Mouse (Mus musculus) liver, embryonic 14.5 days (tissue): ENCODE data around the gene Snx8.

Experiments
- CTCF ChIP-seq: IDR thresholded peaks from 2 replicates; pipeline ENCODE4 v1.5.1; 2016; ENCODE audit warnings: antibody characterized with exemption, low read depth, control low read depth
- EP300 ChIP-seq: IDR thresholded peaks from 2 replicates; pipeline ENCODE4 v1.6.1; 2016; ENCODE audit warnings: antibody characterized with exemption, low read depth

DNA sequence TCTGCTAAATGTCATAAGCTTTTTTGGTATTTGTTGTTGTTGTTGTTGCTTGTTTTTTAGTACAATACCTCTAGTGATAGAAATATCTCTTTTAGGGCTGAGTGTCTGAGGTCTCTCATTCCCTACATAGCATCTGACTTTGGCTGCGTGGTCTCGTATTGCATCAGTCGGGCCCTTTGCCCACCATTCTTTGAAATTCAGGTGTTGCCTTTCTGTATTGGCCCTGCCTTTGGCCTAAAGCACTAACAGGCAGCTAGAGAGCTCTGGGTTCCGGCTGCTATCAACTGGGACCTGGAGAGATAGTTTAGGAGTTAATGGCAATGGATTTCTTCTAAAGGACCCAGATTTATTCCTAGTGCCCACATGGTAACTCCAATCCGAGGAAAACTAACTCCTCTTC is 2.9 kb upstream of the Snx8 start:
- TF ChIP-seq CTCF: no peak
- TF ChIP-seq EP300: no peak
